Mouse (Mus musculus): ENCODE data around the gene Inka1.

- TF ChIP-seq CTCF (IDR thresholded peaks at IDR 0.05; ENCODE audit: low read depth) (no peak), EP300 (optimal IDR thresholded peaks at IDR 0.05) (no peak)
These were observed 6.9 kb downstream of the Inka1 start for GRCm38 (mm10) chr9:107978815-107979214.
